Comparison of ENCODE assay signal across 11 mouse cellular contexts in genomic region chr17:45550253-45550652, GRCm38 (mm10). TPM values are rescaled to one million over a fixed set of nuclear protein-coding genes. Genes with fewer than 3 reads are reported as not detected.
DNase-seq lines count a peak whose midpoint lies in the region; ATAC-seq lines count a peak whose summit lies in the region.
"Had no signal": no experiment of that assay in that cellular context is flagged by ENCODE, and none has a peak within 500 bp of the region (broad histone marks: within the 10 kb centered on the region; RNA-seq: fewer than 3 reads in every experiment).

No protein-coding gene starts in this region.

- H3K9me3 ChIP-seq in kidney, embryonic 14.5 days (ENCODE audit: control insufficient read depth, low read length): no peaks in the 10 kb centered on the region
- H3K9me3 ChIP-seq in embryonic facial prominence, embryonic 10.5 days: no peaks in the 10 kb centered on the region
- H3K9me3 ChIP-seq in hindbrain, embryonic 10.5 days: no peaks in the 10 kb centered on the region
- no peaks in the 10 kb centered on the region for H3K9me3 ChIP-seq in midbrain, embryonic 11.5 days (ENCODE audit: control insufficient read depth, low read length)

- peaks cover 17% of the 10 kb centered on the region for H3K4me1 ChIP-seq in kidney, embryonic 14.5 days (ENCODE audit: control insufficient read depth, insufficient read depth, low read length)
- peaks cover 54% of the 10 kb centered on the region for H3K4me1 ChIP-seq in embryonic facial prominence, embryonic 10.5 days
- peaks cover 63% of the 10 kb centered on the region for H3K4me1 ChIP-seq in hindbrain, embryonic 10.5 days (replicated peaks)
- H3K4me1 ChIP-seq in midbrain, embryonic 11.5 days (ENCODE audit: control insufficient read depth, insufficient read depth, low read length): peaks cover 24% of the 10 kb centered on the region

- no peak overlapping the region for H3K27ac ChIP-seq in kidney, embryonic 14.5 days (ENCODE audit: low read depth, low read length)
- peak overlapping the region; percentile 98; the same call in 1 of the 2 replicates for H3K27ac ChIP-seq in embryonic facial prominence, embryonic 10.5 days (replicated peaks)
- peak overlapping the region; percentile 99 for H3K27ac ChIP-seq in hindbrain, embryonic 10.5 days
- H3K27ac ChIP-seq in midbrain, embryonic 11.5 days (ENCODE audit: low read depth, low read length): no peak overlapping the region

- DNase-seq in kidney, postnatal 36 days: no peak
- no peak for DNase-seq in embryonic facial prominence, embryonic 10.5 days (ENCODE audit: low spot score)
- no peak for DNase-seq in hindbrain, embryonic 10.5 days (ENCODE audit: low spot score)
- DNase-seq in midbrain, embryonic 11.5 days (ENCODE audit: low spot score, missing footprints): no peak
- no peak for DNase-seq in right cerebral cortex, postnatal 25 days
- no peak for DNase-seq in ovary, adult 18-20 months (ENCODE audit: low spot score)
- no peak for DNase-seq in lung, postnatal 14 days
- DNase-seq: adrenal gland, postnatal 10 days; kidney, adult 9 months had no signal

- H3K27me3 ChIP-seq in kidney, embryonic 14.5 days (ENCODE audit: control insufficient read depth, insufficient read depth, low read length): peaks cover 39% of the 10 kb centered on the region
- H3K27me3 ChIP-seq in embryonic facial prominence, embryonic 10.5 days (replicated peaks; ENCODE audit: low read depth, poor library complexity, severe bottlenecking): peaks cover 66% of the 10 kb centered on the region
- H3K27me3 ChIP-seq in hindbrain, embryonic 10.5 days (ENCODE audit: insufficient read depth, poor library complexity, severe bottlenecking): peaks cover 61% of the 10 kb centered on the region
- peaks cover 30% of the 10 kb centered on the region for H3K27me3 ChIP-seq in midbrain, embryonic 11.5 days (ENCODE audit: control insufficient read depth, insufficient read depth, low read length)

- H3K36me3 ChIP-seq in kidney, embryonic 14.5 days (ENCODE audit: control insufficient read depth, insufficient read depth, low read length): no peaks in the 10 kb centered on the region
- peaks cover 9% of the 10 kb centered on the region for H3K36me3 ChIP-seq in embryonic facial prominence, embryonic 10.5 days (replicated peaks)
- peaks cover 12% of the 10 kb centered on the region for H3K36me3 ChIP-seq in hindbrain, embryonic 10.5 days
- H3K36me3 ChIP-seq in midbrain, embryonic 11.5 days (ENCODE audit: control insufficient read depth, insufficient read depth, low read length): no peaks in the 10 kb centered on the region; the same call in 1 of the 2 replicates

- ATAC-seq in kidney, embryonic 14.5 days (ENCODE audit: low FRiP score, low TSS enrichment): no peak
- no peak for ATAC-seq in midbrain, embryonic 11.5 days (ENCODE audit: low FRiP score)

- H3K9ac ChIP-seq in kidney, embryonic 14.5 days (ENCODE audit: low read depth, low read length): peak overlapping the region; percentile 84; the same call in 1 of the 2 replicates
- peak overlapping the region; percentile 98 for H3K9ac ChIP-seq in midbrain, embryonic 11.5 days (ENCODE audit: low read length)

- peak overlapping the region; percentile 80; the same call in 1 of the 2 replicates for H3K4me3 ChIP-seq in kidney, embryonic 14.5 days (ENCODE audit: low read length)
- H3K4me3 ChIP-seq in embryonic facial prominence, embryonic 10.5 days: peak overlapping the region; percentile 95
- H3K4me3 ChIP-seq in hindbrain, embryonic 10.5 days: peak overlapping the region; percentile 97
- H3K4me3 ChIP-seq in midbrain, embryonic 11.5 days (ENCODE audit: low read depth, low read length): peak overlapping the region; percentile 91; the same call in 1 of the 2 replicates
- H3K4me3 ChIP-seq: erythroblast, embryonic 14.5 days had no signal

- H3K4me2 ChIP-seq in kidney, embryonic 14.5 days (replicated peaks; ENCODE audit: low read depth, low read length): peak overlapping the region; percentile 99; the same call in 1 of the 2 replicates
- H3K4me2 ChIP-seq in midbrain, embryonic 11.5 days: peak overlapping the region; percentile 78

- 28% methylated on average over 5 of the region's 5 CpGs for WGBS in kidney, embryonic 14.5 days
- 33% methylated on average over 5 of the region's 5 CpGs for WGBS in embryonic facial prominence, embryonic 10.5 days
- 29% methylated on average over 5 of the region's 5 CpGs for WGBS in hindbrain, embryonic 10.5 days
- WGBS in midbrain, embryonic 11.5 days: 38% methylated on average over 5 of the region's 5 CpGs

RNA-seq across cellular contexts. Expression of gene Tmem151b, which starts 0.8 kb away (rescaled TPM):
- 1.7 and 2.0 TPM in 2 replicates for polyA plus RNA-seq in kidney, embryonic 14.5 days (2014; fragmentation: Nextera tagmentation; extraction: Ambion mirVana)
- 5.8 and 8.3 TPM in 2 replicates for polyA plus RNA-seq in embryonic facial prominence, embryonic 10.5 days (2016; fragmentation: Nextera tagmentation; extraction: Ambion mirVana)
- polyA plus RNA-seq in hindbrain, embryonic 10.5 days (2016; fragmentation: Nextera tagmentation; extraction: Ambion mirVana): 7.2 and 10.6 TPM in 2 replicates
- polyA plus RNA-seq in midbrain, embryonic 11.5 days (2014; fragmentation: Nextera tagmentation; extraction: Ambion mirVana): 5.1 and 6.2 TPM in 2 replicates
- polyA plus RNA-seq: erythroblast, embryonic 14.5 days had no signal

RNA-seq across cellular contexts. Expression of gene Nfkbie, which starts 5.2 kb away (rescaled TPM):
- 3.5 and 4.8 TPM in 2 replicates for polyA plus RNA-seq in kidney, embryonic 14.5 days (2014; fragmentation: Nextera tagmentation; extraction: Ambion mirVana)
- 6.6 and 7.1 TPM in 2 replicates for polyA plus RNA-seq in embryonic facial prominence, embryonic 10.5 days (2016; fragmentation: Nextera tagmentation; extraction: Ambion mirVana)
- 8.3 and 9.7 TPM in 2 replicates for polyA plus RNA-seq in hindbrain, embryonic 10.5 days (2016; fragmentation: Nextera tagmentation; extraction: Ambion mirVana)
- polyA plus RNA-seq in midbrain, embryonic 11.5 days (2014; fragmentation: Nextera tagmentation; extraction: Ambion mirVana): 7.8 and 9.0 TPM in 2 replicates

RNA-seq across cellular contexts. Expression of gene Slc35b2, which starts 13.4 kb away (rescaled TPM):
- 122 and 140 TPM in 2 replicates for polyA plus RNA-seq in kidney, embryonic 14.5 days (2014; fragmentation: Nextera tagmentation; extraction: Ambion mirVana)
- polyA plus RNA-seq in embryonic facial prominence, embryonic 10.5 days (2016; fragmentation: Nextera tagmentation; extraction: Ambion mirVana): 95.8 and 101 TPM in 2 replicates
- polyA plus RNA-seq in hindbrain, embryonic 10.5 days (2016; fragmentation: Nextera tagmentation; extraction: Ambion mirVana): 121 TPM in 2 replicates
- polyA plus RNA-seq in midbrain, embryonic 11.5 days (2014; fragmentation: Nextera tagmentation; extraction: Ambion mirVana): 97.2 and 102 TPM in 2 replicates

RNA-seq across cellular contexts. Expression of gene Hsp90ab1, which starts 22.8 kb away (rescaled TPM):
- 1,653 and 1,961 TPM in 2 replicates for polyA plus RNA-seq in kidney, embryonic 14.5 days (2014; fragmentation: Nextera tagmentation; extraction: Ambion mirVana)
- polyA plus RNA-seq in embryonic facial prominence, embryonic 10.5 days (2016; fragmentation: Nextera tagmentation; extraction: Ambion mirVana): 2,187 and 2,215 TPM in 2 replicates
- polyA plus RNA-seq in hindbrain, embryonic 10.5 days (2016; fragmentation: Nextera tagmentation; extraction: Ambion mirVana): 1,585 and 2,006 TPM in 2 replicates
- polyA plus RNA-seq in midbrain, embryonic 11.5 days (2014; fragmentation: Nextera tagmentation; extraction: Ambion mirVana): 1,614 and 1,690 TPM in 2 replicates

RNA-seq across cellular contexts. Expression of gene Tcte1, which starts 27.0 kb away (rescaled TPM):
- polyA plus RNA-seq in kidney, embryonic 14.5 days (2014; fragmentation: Nextera tagmentation; extraction: Ambion mirVana): 0.61 and 0.70 TPM in 2 replicates
- 1.1 TPM in 2 replicates for polyA plus RNA-seq in embryonic facial prominence, embryonic 10.5 days (2016; fragmentation: Nextera tagmentation; extraction: Ambion mirVana)
- polyA plus RNA-seq in hindbrain, embryonic 10.5 days (2016; fragmentation: Nextera tagmentation; extraction: Ambion mirVana): 1.7 and 3.8 TPM in 2 replicates
- polyA plus RNA-seq in midbrain, embryonic 11.5 days (2014; fragmentation: Nextera tagmentation; extraction: Ambion mirVana): 1.7 and 2.0 TPM in 2 replicates
- polyA plus RNA-seq: erythroblast, embryonic 14.5 days had no signal

Comparison
In these comparisons a context has a peak if more than half of its experiments do, and no peak if none do; other contexts are left out.
1. H3K27ac ChIP-seq: peak in embryonic facial prominence, embryonic 10.5 days (single experiment) and hindbrain, embryonic 10.5 days (single experiment); none in kidney, embryonic 14.5 days (single experiment) and midbrain, embryonic 11.5 days (single experiment).
2. Peak in every context shown above with its lines, with median percentiles within 50 percentile points of each other: H3K4me3 ChIP-seq.